Mouse (Mus musculus): ENCODE measurements at regions not wholly inside any gene's neighbourhood (a gene's known extent, or its start where the extent isn't known, plus 50 kb on each side); places are given as distances from the start of the nearest gene placed in this dataset.
A peak's percentile ranks its signal among the peaks of the same experiment; 100 is the strongest.

- TF ChIP-seq POLR2A (IDR thresholded peaks at IDR 0.05; ENCODE audit: borderline replicate concordance, extremely low read depth, insufficient read depth, insufficient read length), result no peak
- no peaks in the 10 kb centered on the region for H3K27me3 ChIP-seq (ENCODE audit: control insufficient read depth, insufficient read depth, low read length)
Observed at GRCm38 (mm10) chr11:30372924-30373323, 98.7 kb downstream of the 4930505A04Rik start.

GRCm38 (mm10) chr11:30371963-30372362, 99.7 kb downstream of the 4930505A04Rik start:
- Histone ChIP-seq H3K9ac (ENCODE audit: low read depth, low read length, severe bottlenecking) (no peak overlapping the region), H3K9me3 (ENCODE audit: control insufficient read depth, low read length) (no peaks in the 10 kb centered on the region), H3K4me1 (ENCODE audit: control insufficient read depth, insufficient read depth, low read length) (0 out of 2 replicates have a peak, but pooled peaks cover 2% of the 10 kb centered on the region), H3K27ac (replicated peaks; ENCODE audit: low read depth, low read length) (no peak overlapping the region), H3K4me2 (replicated peaks; ENCODE audit: low read depth, low read length, severe bottlenecking) (no peak overlapping the region), H3K36me3 (ENCODE audit: control insufficient read depth, insufficient read depth, low read length) (no peaks in the 10 kb centered on the region), H3K4me3 (replicated peaks; ENCODE audit: low read length) (no peak overlapping the region), H3K27me3 (ENCODE audit: control insufficient read depth, insufficient read depth, low read length) (no peaks in the 10 kb centered on the region)
- WGBS, result 84% methylated on average over 1 of the region's 1 CpGs
- TF ChIP-seq POLR2A (IDR thresholded peaks at IDR 0.05; ENCODE audit: borderline replicate concordance, extremely low read depth, insufficient read depth, insufficient read length), result no peak
- ATAC-seq (ENCODE audit: low FRiP score, low read depth) (no peak), DNase-seq (ENCODE audit: low spot score) (no peak)

More at GRCm38 (mm10) chr11:30372924-30373323, 98.7 kb downstream of the 4930505A04Rik start:
- Histone ChIP-seq H3K4me3 (replicated peaks; ENCODE audit: low read length) (no peak overlapping the region), H3K4me2 (replicated peaks; ENCODE audit: low read depth, low read length, severe bottlenecking) (no peak overlapping the region), H3K9ac (ENCODE audit: low read depth, low read length, severe bottlenecking) (no peak overlapping the region), H3K9me3 (ENCODE audit: control insufficient read depth, low read length) (no peaks in the 10 kb centered on the region), H3K27ac (replicated peaks; ENCODE audit: low read depth, low read length) (no peak overlapping the region), H3K4me1 (ENCODE audit: control insufficient read depth, insufficient read depth, low read length) (no peaks in the 10 kb centered on the region), H3K36me3 (ENCODE audit: control insufficient read depth, insufficient read depth, low read length) (no peaks in the 10 kb centered on the region)
- DNase-seq (ENCODE audit: low spot score), result no peak
- ATAC-seq (ENCODE audit: low FRiP score, low read depth), result no peak

GRCm38 (mm10) chr11:30369601-30370240, 101.7 kb upstream of the Sptbn1 start:
- no peak for ATAC-seq (ENCODE audit: low FRiP score, low read depth)
- Histone ChIP-seq H3K4me2 (replicated peaks; ENCODE audit: low read depth, low read length, severe bottlenecking) (no peak overlapping the region), H3K27me3 (ENCODE audit: control insufficient read depth, insufficient read depth, low read length) (no peaks in the 10 kb centered on the region), H3K9ac (ENCODE audit: low read depth, low read length, severe bottlenecking) (no peak overlapping the region), H3K9me3 (ENCODE audit: control insufficient read depth, low read length) (no peaks in the 10 kb centered on the region), H3K4me1 (ENCODE audit: control insufficient read depth, insufficient read depth, low read length) (0 out of 2 replicates have a peak, but pooled peaks cover 2% of the 10 kb centered on the region), H3K4me3 (replicated peaks; ENCODE audit: low read length) (no peak overlapping the region), H3K36me3 (ENCODE audit: control insufficient read depth, insufficient read depth, low read length) (no peaks in the 10 kb centered on the region), H3K27ac (replicated peaks; ENCODE audit: low read depth, low read length) (no peak overlapping the region)
- whole genome bisulfite sequencing, result 89% methylated on average over 2 of the region's 2 CpGs
- no peak for DNase-seq (ENCODE audit: low spot score)
- no peak for TF ChIP-seq POLR2A (IDR thresholded peaks at IDR 0.05; ENCODE audit: borderline replicate concordance, extremely low read depth, insufficient read depth, insufficient read length)

GRCm38 (mm10) chr11:30367373-30368225, 99.6 kb upstream of the Sptbn1 start:
- WGBS, result 50% methylated on average over 5 of the region's 5 CpGs
- 0 out of 2 replicates have a peak, but pooled peaks cover 2% of the 10 kb centered on the region for H3K4me1 ChIP-seq (ENCODE audit: control insufficient read depth, insufficient read depth, low read length)
- no peaks in the 10 kb centered on the region for H3K36me3 ChIP-seq (ENCODE audit: control insufficient read depth, insufficient read depth, low read length)
- TF ChIP-seq POLR2A (IDR thresholded peaks at IDR 0.05; ENCODE audit: borderline replicate concordance, extremely low read depth, insufficient read depth, insufficient read length), result no peak
- ATAC-seq (ENCODE audit: low FRiP score, low read depth) (0 out of 2 replicates have a peak, but pooled peaks have one; percentile 47), DNase-seq (ENCODE audit: low spot score) (no peak)
- no peak overlapping the region for H3K4me2 ChIP-seq (replicated peaks; ENCODE audit: low read depth, low read length, severe bottlenecking)
- no peaks in the 10 kb centered on the region for H3K27me3 ChIP-seq (ENCODE audit: control insufficient read depth, insufficient read depth, low read length)
- H3K9ac ChIP-seq (ENCODE audit: low read depth, low read length, severe bottlenecking), result no peak overlapping the region
- H3K9me3 ChIP-seq (ENCODE audit: control insufficient read depth, low read length), result no peaks in the 10 kb centered on the region
- no peak overlapping the region for H3K4me3 ChIP-seq (replicated peaks; ENCODE audit: low read length)
- H3K27ac ChIP-seq (replicated peaks; ENCODE audit: low read depth, low read length), result no peak overlapping the region

GRCm38 (mm10) chr11:30366491-30366890, 98.5 kb upstream of the Sptbn1 start:
- Histone ChIP-seq H3K4me2 (replicated peaks; ENCODE audit: low read depth, low read length, severe bottlenecking) (no peak overlapping the region), H3K9me3 (ENCODE audit: control insufficient read depth, low read length) (no peaks in the 10 kb centered on the region), H3K36me3 (ENCODE audit: control insufficient read depth, insufficient read depth, low read length) (no peaks in the 10 kb centered on the region), H3K4me3 (replicated peaks; ENCODE audit: low read length) (no peak overlapping the region), H3K27me3 (ENCODE audit: control insufficient read depth, insufficient read depth, low read length) (no peaks in the 10 kb centered on the region), H3K9ac (ENCODE audit: low read depth, low read length, severe bottlenecking) (no peak overlapping the region), H3K27ac (replicated peaks; ENCODE audit: low read depth, low read length) (no peak overlapping the region), H3K4me1 (ENCODE audit: control insufficient read depth, insufficient read depth, low read length) (0 out of 2 replicates have a peak, but pooled peaks cover 2% of the 10 kb centered on the region)
- TF ChIP-seq POLR2A (IDR thresholded peaks at IDR 0.05; ENCODE audit: borderline replicate concordance, extremely low read depth, insufficient read depth, insufficient read length), result no peak
- 45% methylated on average over 2 of the region's 2 CpGs for WGBS
- ATAC-seq (ENCODE audit: low FRiP score, low read depth), result no peak
- no peak for DNase-seq (ENCODE audit: low spot score)

Measured in limb, embryonic 14.5 days (tissue).